Mouse (Mus musculus): ENCODE measurements at regions not wholly inside any gene's neighbourhood (a gene's known extent, or its start where the extent isn't known, plus 50 kb on each side); places are given as distances from the start of the nearest gene placed in this dataset.

DNA sequence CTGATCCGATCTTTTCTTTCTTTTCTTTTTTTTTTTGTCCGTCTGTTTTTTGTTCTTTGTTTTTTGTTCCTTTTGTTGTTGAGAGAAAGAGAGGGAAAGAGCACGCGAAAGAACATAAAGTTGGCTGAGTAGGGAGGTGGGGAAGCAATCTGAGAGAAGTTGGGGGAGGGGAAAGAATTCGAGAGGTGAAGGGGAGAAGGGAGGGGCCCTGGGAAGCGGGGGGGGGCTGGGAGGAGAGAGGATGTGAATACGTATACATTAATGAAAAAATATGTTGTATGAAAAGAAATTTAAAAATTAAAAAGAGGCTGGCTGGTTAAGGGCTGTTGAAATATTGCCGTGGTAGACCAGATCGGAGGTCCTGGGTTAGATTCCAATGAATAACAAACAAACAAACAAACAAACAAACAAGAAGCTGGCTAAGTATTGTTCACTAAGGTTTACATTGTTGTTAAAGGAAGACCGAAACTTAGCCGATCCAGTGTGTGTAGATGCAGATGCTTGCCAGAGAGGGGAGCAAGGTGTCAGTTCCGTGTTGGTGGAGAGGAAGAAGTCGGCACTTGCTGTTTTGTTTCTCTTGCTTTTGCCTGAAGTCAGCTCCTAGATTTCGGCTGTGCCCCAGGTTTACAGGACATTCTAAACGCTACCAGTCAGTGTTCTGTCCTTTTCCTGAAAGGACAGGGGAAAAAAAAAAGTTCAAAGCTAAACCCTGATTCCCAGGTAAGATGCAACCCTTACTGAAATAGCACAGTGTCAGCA, 129.1 kb upstream of the Tex13c2 start:
- H3K9ac ChIP-seq (ENCODE audit: low read length) = no peak overlapping the region
- no peaks in the 10 kb centered on the region for H3K36me3 ChIP-seq (ENCODE audit: control insufficient read depth, insufficient read depth, low read length)
- no peaks in the 10 kb centered on the region for H3K9me3 ChIP-seq (ENCODE audit: control insufficient read depth, low read length)
- peak overlapping the region; percentile 50 for H3K4me2 ChIP-seq (ENCODE audit: low read length)
- H3K27ac ChIP-seq (ENCODE audit: low read depth) = no peak overlapping the region
- peak; percentile 54 for DNase-seq (ENCODE audit: low spot score)
- WGBS = 22% methylated on average over 14 of the region's 15 CpGs
- no peaks in the 10 kb centered on the region for H3K4me1 ChIP-seq (replicated peaks; ENCODE audit: control insufficient read depth, insufficient read depth, low read length)
- ATAC-seq (replicated peaks; ENCODE audit: low FRiP score, low TSS enrichment, low read depth) = no peak
- H3K4me3 ChIP-seq (ENCODE audit: low read depth, low read length) = peak overlapping the region; percentile 15
- H3K27me3 ChIP-seq (replicated peaks; ENCODE audit: control insufficient read depth, insufficient read depth, low read length) = no peaks in the 10 kb centered on the region

DNA sequence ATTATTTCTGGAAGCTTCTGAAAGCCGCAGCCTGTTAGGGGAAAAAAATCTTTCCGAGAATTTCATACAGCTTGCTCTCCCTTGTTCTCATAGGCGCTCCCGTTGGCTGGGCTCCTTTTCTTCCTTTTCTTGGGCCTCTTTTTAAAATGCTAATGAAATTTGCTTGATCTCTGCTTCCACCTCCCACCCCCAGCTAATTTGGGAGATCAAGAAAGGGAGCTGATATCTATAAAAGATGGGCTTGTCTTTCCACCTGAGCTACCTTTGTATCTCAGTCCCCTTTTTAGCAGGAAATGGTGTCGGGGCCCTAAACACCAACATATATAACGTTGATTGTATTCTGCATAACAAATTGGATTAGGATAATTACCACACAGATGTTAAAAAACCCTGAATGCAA, 128.5 kb upstream of the Tex13c2 start:
- 34% methylated on average over 6 of the region's 6 CpGs for WGBS

DNA sequence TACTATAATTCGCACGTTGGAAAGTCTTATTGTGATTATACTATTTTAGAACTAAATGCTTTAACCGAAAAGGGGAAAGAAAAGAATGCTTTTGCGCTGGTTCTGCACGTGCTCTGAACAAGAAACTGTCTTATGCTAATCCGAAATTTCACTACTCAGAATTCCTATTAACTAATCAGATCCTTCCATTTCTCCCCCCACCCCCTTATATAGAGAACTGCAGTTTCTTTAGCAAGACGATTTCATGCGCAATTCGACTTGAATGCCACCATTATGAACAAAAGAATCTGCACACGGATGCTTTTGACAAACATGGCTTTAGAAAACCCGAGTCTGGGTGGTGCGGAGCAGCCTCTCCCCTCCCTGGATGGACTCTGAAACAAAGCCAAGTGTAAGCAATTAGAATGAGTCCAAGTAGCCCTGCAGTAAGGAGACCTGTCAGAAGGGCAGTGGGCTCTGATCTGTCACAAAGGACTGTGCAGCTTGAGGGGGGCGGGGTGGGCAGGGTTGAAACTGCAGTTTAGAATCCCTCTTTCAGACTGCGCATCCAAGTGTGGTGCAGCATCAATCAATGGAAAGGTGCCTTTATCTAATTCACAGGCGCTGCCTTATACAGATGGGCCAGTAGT, 128.0 kb upstream of the Tex13c2 start:
- no peak for ATAC-seq (replicated peaks; ENCODE audit: low FRiP score, low TSS enrichment, low read depth)
- no peak overlapping the region for H3K27ac ChIP-seq (ENCODE audit: low read depth)
- no peaks in the 10 kb centered on the region for H3K4me1 ChIP-seq (replicated peaks; ENCODE audit: control insufficient read depth, insufficient read depth, low read length)
- 37% methylated on average over 15 of the region's 15 CpGs for WGBS
- H3K4me3 ChIP-seq (ENCODE audit: low read depth, low read length) = no peak overlapping the region
- no peak overlapping the region for H3K9ac ChIP-seq (ENCODE audit: low read length)
- no peaks in the 10 kb centered on the region for H3K27me3 ChIP-seq (replicated peaks; ENCODE audit: control insufficient read depth, insufficient read depth, low read length)
- no peaks in the 10 kb centered on the region for H3K9me3 ChIP-seq (ENCODE audit: control insufficient read depth, low read length)
- no peak for DNase-seq (ENCODE audit: low spot score)
- H3K36me3 ChIP-seq (ENCODE audit: control insufficient read depth, insufficient read depth, low read length) = no peaks in the 10 kb centered on the region
- no peak overlapping the region for H3K4me2 ChIP-seq (ENCODE audit: low read length)

More for the DNA sequence above, 128.5 kb upstream of the Tex13c2 start:
- no peak overlapping the region for H3K9ac ChIP-seq (ENCODE audit: low read length)
- no peaks in the 10 kb centered on the region for H3K4me1 ChIP-seq (replicated peaks; ENCODE audit: control insufficient read depth, insufficient read depth, low read length)
- no peak overlapping the region for H3K4me3 ChIP-seq (ENCODE audit: low read depth, low read length)
- H3K36me3 ChIP-seq (ENCODE audit: control insufficient read depth, insufficient read depth, low read length) = no peaks in the 10 kb centered on the region
- H3K9me3 ChIP-seq (ENCODE audit: control insufficient read depth, low read length) = no peaks in the 10 kb centered on the region
- DNase-seq (ENCODE audit: low spot score) (peak; percentile 49), ATAC-seq (replicated peaks; ENCODE audit: low FRiP score, low TSS enrichment, low read depth) (no peak)
- H3K27me3 ChIP-seq (replicated peaks; ENCODE audit: control insufficient read depth, insufficient read depth, low read length) = no peaks in the 10 kb centered on the region
- no peak overlapping the region for H3K27ac ChIP-seq (ENCODE audit: low read depth)
- peak overlapping the region; percentile 50; the same call in 1 of the 2 replicates for H3K4me2 ChIP-seq (ENCODE audit: low read length)

DNA sequence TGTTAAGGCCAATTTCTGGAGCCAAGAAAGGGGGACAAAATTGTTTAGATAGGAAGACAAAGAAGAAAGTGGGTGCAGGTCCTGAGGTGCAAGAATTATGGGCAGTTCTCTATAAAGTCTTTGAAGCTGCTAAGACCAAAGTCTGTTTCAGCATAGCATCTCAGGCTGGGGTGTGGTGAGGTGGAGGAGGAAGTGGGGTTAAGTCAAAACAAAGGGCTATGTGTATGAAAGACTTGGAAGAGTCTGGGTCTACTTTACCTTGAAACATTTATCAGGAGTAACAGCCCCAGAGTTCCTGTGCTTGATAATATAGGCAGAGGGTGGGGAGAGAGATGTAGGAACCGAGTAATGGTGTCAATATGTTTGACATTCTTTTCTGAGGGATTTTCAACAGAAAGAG, 125.4 kb upstream of the Tex13c2 start:
- H3K9ac ChIP-seq (ENCODE audit: low read length) = no peak overlapping the region
- H3K4me2 ChIP-seq (ENCODE audit: low read length) = no peak overlapping the region
- H3K4me1 ChIP-seq (replicated peaks; ENCODE audit: control insufficient read depth, insufficient read depth, low read length) = no peaks in the 10 kb centered on the region
- H3K27ac ChIP-seq (ENCODE audit: low read depth) = no peak overlapping the region
- DNase-seq (ENCODE audit: low spot score) = no peak
- H3K4me3 ChIP-seq (ENCODE audit: low read depth, low read length) = no peak overlapping the region
- H3K9me3 ChIP-seq (ENCODE audit: control insufficient read depth, low read length) = no peaks in the 10 kb centered on the region
- no peaks in the 10 kb centered on the region for H3K36me3 ChIP-seq (ENCODE audit: control insufficient read depth, insufficient read depth, low read length)
- H3K27me3 ChIP-seq (replicated peaks; ENCODE audit: control insufficient read depth, insufficient read depth, low read length) = no peaks in the 10 kb centered on the region
- 57% methylated on average over 1 of the region's 1 CpGs for WGBS
- ATAC-seq (replicated peaks; ENCODE audit: low FRiP score, low TSS enrichment, low read depth) = no peak

DNA sequence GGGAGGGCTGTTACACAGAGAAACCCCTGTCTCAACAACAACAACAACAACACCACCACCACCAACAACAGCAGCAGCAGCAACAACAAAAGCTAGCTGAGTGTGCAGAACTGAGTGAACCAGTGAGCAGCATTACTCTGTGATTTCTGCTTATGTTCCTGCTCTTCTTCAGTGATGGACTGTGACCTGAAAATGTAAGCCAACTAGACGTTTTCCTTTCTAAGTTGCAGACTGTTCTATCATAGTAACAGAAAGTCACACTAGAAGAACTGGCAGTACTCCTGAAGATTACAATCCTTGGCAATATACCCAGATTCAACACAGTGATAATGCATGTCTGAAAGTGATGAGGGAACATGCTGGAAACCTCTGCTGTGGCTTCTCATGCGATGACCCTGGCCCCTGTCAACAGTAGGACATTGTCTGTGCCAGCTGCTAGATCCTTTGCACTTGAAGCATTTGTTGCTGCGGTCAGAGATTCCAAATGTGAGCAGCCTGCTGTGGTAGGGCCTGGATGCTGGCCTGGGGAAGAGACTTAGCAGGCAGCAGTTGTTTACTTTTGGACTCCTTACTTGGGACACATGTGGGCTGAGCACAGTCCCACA, 115.6 kb upstream of the Tex13c2 start:
- Histone ChIP-seq H3K27ac (ENCODE audit: low read depth) (no peak overlapping the region), H3K36me3 (ENCODE audit: control insufficient read depth, insufficient read depth, low read length) (no peaks in the 10 kb centered on the region), H3K4me2 (ENCODE audit: low read length) (no peak overlapping the region), H3K9me3 (ENCODE audit: control insufficient read depth, low read length) (no peaks in the 10 kb centered on the region), H3K4me3 (ENCODE audit: low read depth, low read length) (no peak overlapping the region), H3K9ac (ENCODE audit: low read length) (no peak overlapping the region), H3K27me3 (replicated peaks; ENCODE audit: control insufficient read depth, insufficient read depth, low read length) (no peaks in the 10 kb centered on the region), H3K4me1 (replicated peaks; ENCODE audit: control insufficient read depth, insufficient read depth, low read length) (no peaks in the 10 kb centered on the region)
- 47% methylated on average over 3 of the region's 3 CpGs for WGBS
- ATAC-seq (replicated peaks; ENCODE audit: low FRiP score, low TSS enrichment, low read depth) (no peak), DNase-seq (ENCODE audit: low spot score) (peak; percentile 47)

DNA sequence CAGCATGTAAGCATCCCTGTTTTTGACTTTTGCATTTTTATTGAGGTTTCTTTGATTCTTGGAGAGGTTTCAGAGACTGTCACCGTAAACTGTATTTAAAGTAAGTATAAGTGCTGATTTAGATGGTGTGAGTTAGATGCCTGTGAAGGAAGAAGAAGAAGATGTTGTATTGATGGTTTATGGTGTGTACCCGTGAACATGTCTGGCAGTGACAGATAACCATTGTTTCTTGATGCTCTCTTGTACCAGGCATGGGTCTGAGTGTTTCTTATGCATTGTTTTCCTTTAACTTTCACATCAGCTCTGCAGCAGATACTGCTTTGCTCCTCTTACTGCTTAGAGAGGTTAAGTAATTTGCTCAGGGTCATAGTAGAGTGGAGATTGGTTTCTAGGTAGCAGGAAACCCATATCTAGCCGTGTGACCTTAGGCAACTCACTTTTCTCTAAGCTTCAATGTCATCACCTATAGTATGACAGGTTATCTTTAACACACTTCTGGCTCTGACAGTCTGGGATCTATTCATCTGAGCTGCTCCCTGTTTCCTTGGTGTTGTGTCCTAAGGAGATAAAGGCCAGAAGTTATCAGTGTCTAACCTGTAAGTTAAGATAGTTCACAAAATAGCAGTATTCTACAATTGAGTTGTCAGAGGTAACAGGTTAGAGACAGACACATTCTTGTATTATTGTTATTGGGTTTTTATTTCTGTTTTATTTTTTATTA, 95.5 kb upstream of the Tex13c2 start:
- Histone ChIP-seq H3K4me3 (ENCODE audit: low read depth, low read length) (no peak overlapping the region), H3K27ac (ENCODE audit: low read depth) (no peak overlapping the region), H3K9me3 (ENCODE audit: control insufficient read depth, low read length) (no peaks in the 10 kb centered on the region), H3K4me1 (replicated peaks; ENCODE audit: control insufficient read depth, insufficient read depth, low read length) (no peaks in the 10 kb centered on the region), H3K36me3 (ENCODE audit: control insufficient read depth, insufficient read depth, low read length) (no peaks in the 10 kb centered on the region), H3K9ac (ENCODE audit: low read length) (no peak overlapping the region), H3K27me3 (replicated peaks; ENCODE audit: control insufficient read depth, insufficient read depth, low read length) (no peaks in the 10 kb centered on the region), H3K4me2 (ENCODE audit: low read length) (no peak overlapping the region)
- 73% methylated on average over 3 of the region's 3 CpGs for WGBS
- ATAC-seq (replicated peaks; ENCODE audit: low FRiP score, low TSS enrichment, low read depth) (no peak), DNase-seq (ENCODE audit: low spot score) (no peak)

DNA sequence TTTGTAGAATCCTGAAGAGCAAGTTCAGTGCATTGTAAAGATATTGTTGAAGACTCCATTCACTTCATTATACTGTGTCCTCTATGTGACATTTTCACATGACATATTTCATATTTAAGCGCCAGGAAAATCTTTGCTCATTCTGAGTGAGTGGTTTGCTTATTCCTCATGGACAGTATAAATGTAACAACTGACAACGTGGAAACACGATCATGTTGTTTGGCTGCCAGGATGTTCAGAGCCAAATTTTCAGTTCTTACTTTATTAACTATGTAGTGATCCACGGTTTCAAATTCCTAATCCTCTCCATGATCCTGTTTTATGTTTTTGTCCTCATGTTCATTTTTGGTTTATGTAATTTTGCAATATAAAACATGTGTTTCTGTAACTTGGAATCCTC, 93.0 kb upstream of the Tex13c2 start:
- Histone ChIP-seq H3K27me3 (replicated peaks; ENCODE audit: control insufficient read depth, insufficient read depth, low read length) (no peaks in the 10 kb centered on the region), H3K9me3 (ENCODE audit: control insufficient read depth, low read length) (no peaks in the 10 kb centered on the region), H3K9ac (ENCODE audit: low read length) (no peak overlapping the region), H3K4me3 (ENCODE audit: low read depth, low read length) (no peak overlapping the region), H3K4me1 (replicated peaks; ENCODE audit: control insufficient read depth, insufficient read depth, low read length) (no peaks in the 10 kb centered on the region), H3K36me3 (ENCODE audit: control insufficient read depth, insufficient read depth, low read length) (no peaks in the 10 kb centered on the region), H3K27ac (ENCODE audit: low read depth) (no peak overlapping the region), H3K4me2 (ENCODE audit: low read length) (no peak overlapping the region)
- WGBS = 57% methylated on average over 4 of the region's 4 CpGs
- DNase-seq (ENCODE audit: low spot score) = no peak
- no peak for ATAC-seq (replicated peaks; ENCODE audit: low FRiP score, low TSS enrichment, low read depth)

DNA sequence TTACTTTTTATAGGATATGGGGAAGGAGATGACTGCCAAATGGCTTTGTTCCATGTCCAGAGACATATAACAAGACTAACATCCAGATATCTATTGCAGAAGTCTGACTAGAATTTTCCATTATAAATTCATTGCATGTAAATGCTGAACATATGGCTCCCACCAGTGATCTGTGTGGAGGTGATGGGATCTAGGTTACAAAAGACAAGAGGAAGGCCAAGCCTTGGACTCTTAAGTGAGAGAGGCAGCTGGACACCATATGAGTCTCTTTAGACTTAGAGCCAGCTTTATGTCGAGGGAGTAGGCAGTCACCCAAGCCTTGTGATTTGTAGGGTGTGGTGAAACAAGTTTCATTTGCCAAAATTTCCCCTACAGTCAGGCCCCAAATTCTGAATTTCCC, 90.7 kb upstream of the Tex13c2 start:
- Histone ChIP-seq H3K36me3 (ENCODE audit: control insufficient read depth, insufficient read depth, low read length) (no peaks in the 10 kb centered on the region), H3K4me3 (ENCODE audit: low read depth, low read length) (no peak overlapping the region), H3K27ac (ENCODE audit: low read depth) (no peak overlapping the region), H3K4me2 (ENCODE audit: low read length) (no peak overlapping the region), H3K4me1 (replicated peaks; ENCODE audit: control insufficient read depth, insufficient read depth, low read length) (no peaks in the 10 kb centered on the region), H3K27me3 (replicated peaks; ENCODE audit: control insufficient read depth, insufficient read depth, low read length) (no peaks in the 10 kb centered on the region), H3K9ac (ENCODE audit: low read length) (no peak overlapping the region), H3K9me3 (ENCODE audit: control insufficient read depth, low read length) (no peaks in the 10 kb centered on the region)
- DNase-seq (ENCODE audit: low spot score) = peak; percentile 52
- WGBS = 45% methylated on average over 1 of the region's 1 CpGs
- ATAC-seq (replicated peaks; ENCODE audit: low FRiP score, low TSS enrichment, low read depth) = no peak
